Mouse (Mus musculus) heart, postnatal 36 days (tissue): Measurements from ENCODE around the gene C2. TPM values are rescaled to one million over a fixed set of nuclear protein-coding genes. Genes with fewer than 3 reads are reported as not detected.

Experiments
- DNase-seq, 2 experiments: peaks; one replicate each; pipeline ENCODE4 v3.0.0; 2021 to 2022
- intact Hi-C: fragments of 180-260 bp; cut with DNase I; formaldehyde crosslinking; loops from one replicate; pipeline ENCODE4 v1.15.1; 2025
- total RNA-seq, 2 experiments: library from RNA; stranded (reverse); gene quantifications; 2 replicates each; pipeline ENCODE4 v1.2.3; 2021

Gene C2
- total RNA-seq, 2 experiments from 2014 or later: 3.1 to 4.4 TPM

GRCm38 (mm10) chr17:34885615-34886014, 12.4 kb downstream of the C2 start:
- DNase-seq: no peak
- intact Hi-C loops: no loop called here

GRCm38 (mm10) chr17:34884704-34885103, 13.4 kb downstream of the C2 start:
- intact Hi-C loops: no loop called here
- DNase-seq: no peak

- intact Hi-C loops: no loop called here
- DNase-seq: no peak
Observed at GRCm38 (mm10) chr17:34883332-34883731, 14.7 kb downstream of the C2 start.

- intact Hi-C loops: no loop called here
- DNase-seq: no peak
Observed at GRCm38 (mm10) chr17:34881683-34882310, 16.3 kb downstream of the C2 start, which contains the start of gene Gm20547. TSS of gene Gm20547 (minus strand) at chr17:34882042.

- intact Hi-C loops: no loop called here
- DNase-seq: no peak
Observed at GRCm38 (mm10) chr17:34881166-34881565, 16.9 kb downstream of the C2 start.

GRCm38 (mm10) chr17:34879336-34879879, 18.7 kb downstream of the C2 start, which contains the start of gene Zbtb12:
TSS of gene Zbtb12 (plus strand) at chr17:34879483.
- no peak for DNase-seq
- intact Hi-C loops: no loop called here

- intact Hi-C loops: no loop called here
- no peak for DNase-seq
Observed at GRCm38 (mm10) chr17:34874321-34874720, 23.7 kb downstream of the C2 start.

- no peak for DNase-seq
- intact Hi-C loops: no loop called here
Observed at GRCm38 (mm10) chr17:34865981-34866380, 32.1 kb downstream of the C2 start.

GRCm38 (mm10) chr17:34862416-34863081, 35.5 kb downstream of the C2 start, which contains the start of gene Cfb:
TSS of gene Cfb (minus strand) at chr17:34862518.
- intact Hi-C loops: no loop called here
- no peak for DNase-seq

GRCm38 (mm10) chr17:34861704-34862415, 36.2 kb downstream of the C2 start:
- DNase-seq: no peak
- intact Hi-C loops: no loop called here

GRCm38 (mm10) chr17:34860514-34860913, 37.6 kb downstream of the C2 start:
- no peak for DNase-seq

GRCm38 (mm10) chr17:34858670-34859069, 39.4 kb downstream of the C2 start:
- no peak for DNase-seq
- intact Hi-C loops: no loop called here

More at GRCm38 (mm10) chr17:34860514-34860913, 37.6 kb downstream of the C2 start:
- intact Hi-C loops: no loop called here

- intact Hi-C loops: loop anchor here (1.0 to 2.0 kb wide), 4 partner anchors 37 to 91 kb away; partner anchors contain the start of genes C2 and Ehmt2
- peak; percentile 55 to 67 for DNase-seq
Observed at GRCm38 (mm10) chr17:34855825-34856224, 42.2 kb downstream of the C2 start.

GRCm38 (mm10) chr17:34854761-34855160, 43.3 kb downstream of the C2 start:
- intact Hi-C loops: loop anchor here (2.0 to 5.0 kb wide), 3 partner anchors 44 to 92 kb away; partner anchors contain the start of genes C2, Ehmt2 and Neu1
- DNase-seq: no peak

GRCm38 (mm10) chr17:34853511-34853910, 44.6 kb downstream of the C2 start:
- no peak for DNase-seq
- intact Hi-C loops: loop anchor here (5.0 kb wide), 1 partner anchor 79 kb away; the partner anchor contains the start of gene Neu1

GRCm38 (mm10) chr17:34850517-34851125, 47.4 kb downstream of the C2 start:
- intact Hi-C loops: loop anchor here (1.0 to 5.0 kb wide), 3 partner anchors 13 to 134 kb away; partner anchors contain the start of genes Dxo and Neu1
- DNase-seq: no peak

- intact Hi-C loops: loop anchor here (1.0 to 5.0 kb wide), 3 partner anchors 13 to 135 kb away; partner anchors contain the start of genes Dxo and Neu1
Observed at GRCm38 (mm10) chr17:34849722-34850516, 48.1 kb downstream of the C2 start, which contains the start of the genes Skiv2l and Nelfe. TSS of gene Skiv2l (minus strand) at chr17:34850210. TSS of gene Nelfe (plus strand) at chr17:34850391.

GRCm38 (mm10) chr17:34847615-34848014, 50.5 kb downstream of the C2 start:
- no peak for DNase-seq
- intact Hi-C loops: no loop called here

More at GRCm38 (mm10) chr17:34849722-34850516, 48.1 kb downstream of the C2 start, which contains the start of the genes Skiv2l and Nelfe:
- DNase-seq: peak; percentile 97 to 98

- intact Hi-C loops: no loop called here
- no peak for DNase-seq
Observed at GRCm38 (mm10) chr17:34847192-34847591, 50.9 kb downstream of the C2 start.
